Mouse (Mus musculus): ENCODE results near the gene Gm6370.
"Not testable (repeated sequence)": the region's sequence is repeated elsewhere in the genome, so short reads cannot be mapped to it uniquely, and the experiment has no call there.

- not testable (repeated sequence) for TF ChIP-seq POLR2A (IDR thresholded peaks at IDR 0.05; ENCODE audit: low read depth, low read length); MAFK (IDR thresholded peaks at IDR 0.05; ENCODE audit: insufficient replicate concordance, low read length)
Measured at GRCm38 (mm10) chr5:146525501-146525900, 34.3 kb downstream of the Gm6370 start, which contains the start of gene Gm3404.

Data from CH12.LX (cell line).